Mouse (Mus musculus) stomach, embryonic 15.5 days (tissue): ENCODE data around the gene Ddx4. TPM values are rescaled to one million over a fixed set of nuclear protein-coding genes. Genes with fewer than 3 reads are reported as not detected.

Experiments
- polyA plus RNA-seq: library from polyadenylated mRNA; unstranded; fragments of >200 nt; fragmentation: Nextera tagmentation; extraction: Ambion mirVana; gene quantifications from 2 replicates; pipeline ENCODE4 v1.2.1, GENCODE M21; 2015

Ddx4 gene
- polyA plus RNA-seq, 1 experiment from 2014 or later: 0.17 TPM

Other genes with a start within 250 kb of the Ddx4 start
- gene Il6st, start 188.4 kb downstream of the Ddx4 start, polyA plus RNA-seq: 37.4 and 39.0 TPM in 2 replicates
- 0.06 TPM in 2 replicates for gene Il31ra, start 58.1 kb downstream of the Ddx4 start, polyA plus RNA-seq
- gene Slc38a9, start 8.3 kb upstream of the Ddx4 start, polyA plus RNA-seq: 13.5 and 13.9 TPM in 2 replicates
- 94.1 and 102 TPM in 2 replicates for gene Plpp1, start 148.3 kb upstream of the Ddx4 start, polyA plus RNA-seq